Mouse (Mus musculus): ENCODE results near the gene Stt3a. TPM values are rescaled to one million over a fixed set of nuclear protein-coding genes. Genes with fewer than 3 reads are reported as not detected.

The Stt3a gene
- total RNA-seq (2012; rRNA removed) (232 and 283 TPM in 2 replicates), polyA plus RNA-seq (2012; ENCODE audit: insufficient read depth in 1 of 2, insufficient read length in 2 of 2, low read depth in 1 of 2, low replicate concordance in 2 of 2, missing spikeins in 1 of 2) (100 to 1,000 TPM; 142 to 174 TPM)

DNA sequence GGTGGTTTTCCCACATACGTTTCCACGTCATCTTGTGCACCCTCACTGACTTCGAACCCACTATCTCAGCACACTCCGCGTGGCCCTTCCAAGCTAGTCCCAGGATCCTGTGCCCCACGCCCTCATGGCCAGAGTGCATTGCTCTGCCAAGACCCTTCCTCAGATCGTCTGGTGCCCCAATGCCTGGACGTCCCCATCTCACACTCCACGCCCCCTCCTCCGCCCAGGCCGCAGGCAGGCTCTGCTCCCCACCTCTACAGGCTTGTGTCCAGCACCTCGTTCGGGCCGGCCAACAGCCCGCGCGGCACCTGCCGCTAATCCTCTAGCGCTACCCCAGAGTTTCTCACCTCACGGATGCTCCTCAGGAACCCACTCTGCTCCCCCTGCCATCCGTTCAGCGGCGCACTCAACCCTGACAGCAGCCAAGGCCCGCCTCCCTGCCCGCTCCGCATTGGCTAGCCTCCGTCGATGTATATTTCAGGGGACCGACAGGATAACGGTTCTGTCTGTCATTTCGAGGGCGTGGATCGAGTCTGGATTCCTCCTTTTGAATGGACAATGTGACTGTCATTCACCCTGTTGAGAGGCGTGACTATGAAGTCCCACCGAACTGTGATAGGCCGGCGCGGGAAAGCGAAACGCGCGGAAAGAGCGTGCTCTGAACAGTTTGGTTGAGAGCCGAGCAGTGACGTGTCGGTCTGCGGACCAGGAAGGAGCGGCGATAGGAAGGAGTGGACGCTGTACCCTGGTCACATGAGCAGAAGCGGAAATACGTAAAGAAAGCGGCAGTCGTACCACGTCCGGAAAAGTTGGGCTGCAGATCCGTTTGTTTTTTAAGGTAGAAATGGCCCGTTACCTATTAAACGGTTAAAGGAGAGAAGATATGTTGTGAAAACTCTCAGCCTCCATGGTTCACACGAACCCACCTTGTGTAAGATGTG, at the start of gene Stt3a:
Stt3a (minus strand) TSS at position 477 of the 941 bp plus-strand sequence.
- TF ChIP-seq POLR2AphosphoS5 (IDR thresholded peaks at IDR 0.05; ENCODE audit: borderline replicate concordance, low read depth, low read length) (no peak), CHD1 (IDR thresholded peaks at IDR 0.05; ENCODE audit: low read depth, low read length) (no peak), MAZ (IDR thresholded peaks at IDR 0.05; ENCODE audit: low read depth, low read length) (no peak), UBTF (IDR thresholded peaks at IDR 0.05; ENCODE audit: borderline replicate concordance, insufficient read depth, low read depth, low read length) (no peak), ELF1 (IDR thresholded peaks at IDR 0.05; ENCODE audit: low read depth, low read length) (peak; percentile 94), POLR2A (IDR thresholded peaks at IDR 0.05; ENCODE audit: control insufficient read depth in 1 of 2, insufficient read depth in 1 of 2, low read depth in 1 of 2, low read length in 2 of 2, poor library complexity in 1 of 2) (peak; percentile 68 to 84; a peak in 3 of 4 replicates), HCFC1 (IDR thresholded peaks at IDR 0.05; ENCODE audit: low read depth, low read length) (peak; percentile 89), NELFE (IDR thresholded peaks at IDR 0.05; ENCODE audit: low read depth, low read length) (peak; percentile 81), BHLHE40 (IDR thresholded peaks at IDR 0.05; ENCODE audit: borderline replicate concordance, low read depth, low read length) (no peak), RAD21 (IDR thresholded peaks at IDR 0.05; ENCODE audit: low read depth, low read length) (no peak), KAT2A (conservative IDR thresholded peaks at IDR 0.05; ENCODE audit: low read depth, low read length) (peak; percentile 78), MEF2A (IDR thresholded peaks at IDR 0.05; ENCODE audit: extremely low read depth, insufficient replicate concordance, low read depth, low read length, poor library complexity, severe bottlenecking) (no peak), RCOR1 (IDR thresholded peaks at IDR 0.05; ENCODE audit: low read depth, low read length) (no peak), USF2 (IDR thresholded peaks at IDR 0.05; ENCODE audit: borderline replicate concordance in 1 of 2, insufficient read depth in 1 of 2, low read depth in 1 of 2, low read length in 2 of 2) (peak in 1 of 2 experiments; percentile 84; a peak in 2 of 4 replicates), ZKSCAN1 (IDR thresholded peaks at IDR 0.05; ENCODE audit: low read depth, low read length) (no peak), ZMIZ1 (IDR thresholded peaks at IDR 0.05; ENCODE audit: low read depth, low read length) (peak; percentile 90; the same call in 1 of the 2 replicates), TAL1 (IDR thresholded peaks at IDR 0.05; ENCODE audit: low read length) (no peak), SIN3A (IDR thresholded peaks at IDR 0.05; ENCODE audit: low read length) (peak; percentile 92), TBP (IDR thresholded peaks at IDR 0.05; ENCODE audit: low read depth, low read length) (peak; percentile 63), ZC3H11A (IDR thresholded peaks at IDR 0.05; ENCODE audit: low read depth, low read length) (no peak), MAX (IDR thresholded peaks at IDR 0.05; ENCODE audit: low read length) (peak; percentile 93), JUND (IDR thresholded peaks at IDR 0.05; ENCODE audit: low read depth, low read length) (no peak), CHD2 (IDR thresholded peaks at IDR 0.05; ENCODE audit: low read length) (peak; percentile 92), CTCF (IDR thresholded peaks at IDR 0.05 in 2 of 3, conservative IDR thresholded peaks at IDR 0.05 in 1 of 3; ENCODE audit: control insufficient read depth in 1 of 3, insufficient read depth in 1 of 3, low read depth in 2 of 3, low read length in 3 of 3, poor library complexity in 1 of 3, severe bottlenecking in 1 of 3) (no peak), ETS1 (IDR thresholded peaks at IDR 0.05; ENCODE audit: low read depth, low read length) (peak; percentile 42; the same call in 1 of the 2 replicates), USF1 (IDR thresholded peaks at IDR 0.05; ENCODE audit: low read depth, low read length) (peak; percentile 97), POLR2AphosphoS2 (IDR thresholded peaks at IDR 0.05; ENCODE audit: low read length) (peak; percentile 84), MXI1 (IDR thresholded peaks at IDR 0.05; ENCODE audit: low read depth, low read length) (peak; percentile 91), TCF12 (IDR thresholded peaks at IDR 0.05; ENCODE audit: low read depth, low read length) (peak; percentile 49), MYC (IDR thresholded peaks at IDR 0.05; ENCODE audit: low read depth, low read length) (peak; percentile 90), MAFK (IDR thresholded peaks at IDR 0.05; ENCODE audit: borderline replicate concordance, low read depth, low read length) (no peak)

More for the DNA sequence above, at the start of gene Stt3a:
- Histone ChIP-seq H3K36me3 (ENCODE audit: control insufficient read depth in 1 of 2, insufficient read depth in 2 of 2, low read length in 2 of 2) (peaks cover 17 to 27% of the 10 kb centered on the region in 2 experiments), H3K79me2 (ENCODE audit: control insufficient read depth, insufficient read depth, low read length, poor library complexity) (peaks cover 28% of the 10 kb centered on the region), H3K9me3 (replicated peaks; ENCODE audit: insufficient read depth, low read length) (no peaks in the 10 kb centered on the region), H3K4me1 (ENCODE audit: control insufficient read depth in 1 of 2, insufficient read depth in 2 of 2, low read length in 2 of 2) (peaks cover 6% of the 10 kb centered on the region in 2 experiments; a peak in 3 of 4 replicates), H3K27me3 (ENCODE audit: control insufficient read depth in 1 of 2, insufficient read depth in 2 of 2, low read length in 2 of 2) (no peaks in the 10 kb centered on the region), H3K27ac (ENCODE audit: control insufficient read depth, low read depth, low read length) (peak within 1 kb of the TSS; percentile 98), H3K9ac (ENCODE audit: control insufficient read depth, low read depth, low read length, poor library complexity, severe bottlenecking) (peak within 1 kb of the TSS; percentile 84), H3K4me3 (ENCODE audit: control insufficient read depth in 1 of 2, insufficient read depth in 1 of 2, low read depth in 2 of 2, low read length in 2 of 2) (peak within 1 kb of the TSS; percentile 74 to 88)
- DNase-seq (ENCODE audit: low read depth, low spot score), result peak; percentile 100

All from MEL (cell line).